Mouse (Mus musculus) gastrocnemius, postnatal 4 days (tissue): Measurements from ENCODE around the gene Gmps. TPM values are rescaled to one million over a fixed set of nuclear protein-coding genes. Genes with fewer than 3 reads are reported as not detected.

ENCODE experiments used
- DNase-seq, 2 experiments: peaks; one replicate each; pipeline ENCODE4 v3.0.0; 2021 to 2022; ENCODE audit warnings: low spot score in 2 of 2, mixed read lengths in 2 of 2
- total RNA-seq, 2 experiments: library from RNA; stranded (reverse); gene quantifications; 2 replicates each; pipeline ENCODE4 v1.2.3; 2021

Gene Gmps
- total RNA-seq, 2 experiments from 2014 or later = 21.2 to 21.9 TPM

- peak; percentile 66 to 86 for DNase-seq
Observed at GRCm38 (mm10) chr3:64039818-64040784, 64.2 kb downstream of the Gmps start.

Other genes with a start within 250 kb of the Gmps start
- under 1 TPM; 0.31 to 0.61 TPM for gene Plch1, start 76.6 kb upstream of the Gmps start, total RNA-seq
- 1 to 10 TPM; 4.0 to 4.6 TPM for gene E130311K13Rik, start 46.6 kb upstream of the Gmps start, total RNA-seq
- 10 to 100 TPM; 10.5 to 11.3 TPM for gene Slc33a1, start 11.3 kb upstream of the Gmps start, total RNA-seq
- under 1 TPM; 0.26 to 0.42 TPM for gene Vmn2r1, start 105.4 kb downstream of the Gmps start, total RNA-seq
- gene Vmn2r2, start 165.8 kb downstream of the Gmps start, total RNA-seq = not detected